Mouse (Mus musculus) embryonic fibroblast, embryonic 13.5 days (primary cell): ENCODE results near the gene Gm11937. TPM values are rescaled to one million over a fixed set of nuclear protein-coding genes. Genes with fewer than 3 reads are reported as not detected.
"Not testable (repeated sequence)": the region's sequence is repeated elsewhere in the genome, so short reads cannot be mapped to it uniquely, and the experiment has no call there.

Experiments used
- H3K27ac ChIP-seq: 2 replicates; pipeline ENCODE4 v1.5.1; 2012; ENCODE audit warnings: low read length, control low read depth, inconsistent platforms; ENCODE audit not compliant: insufficient read depth
- H3K4me1 ChIP-seq: 2 replicates; pipeline ENCODE4 v1.6.1; 2011; ENCODE audit warnings: low read length; ENCODE audit not compliant: control insufficient read depth, insufficient read depth
- H3K4me3 ChIP-seq: 2 replicates; pipeline ENCODE4 v1.5.1; 2011; ENCODE audit warnings: mild to moderate bottlenecking, control low read depth, low read length; ENCODE audit not compliant: insufficient read depth
- CTCF ChIP-seq: IDR thresholded peaks from 2 replicates; pipeline ENCODE4 v1.5.1; 2011; ENCODE audit warnings: mild to moderate bottlenecking, control low read depth, low read length, moderate library complexity, borderline replicate concordance; ENCODE audit not compliant: insufficient read depth
- POLR2A ChIP-seq: IDR thresholded peaks from 2 replicates; pipeline ENCODE4 v1.6.1; 2011; ENCODE audit warnings: low read depth, mild to moderate bottlenecking, control low read depth, low read length, moderate library complexity
- polyA plus RNA-seq: library from polyadenylated mRNA; stranded (reverse); fragments of >200 nt; gene quantifications from 2 replicates; pipeline ENCODE4 v1.2.4, GENCODE M21; 2011; ENCODE audit warnings: low read depth; ENCODE audit not compliant: missing spikeins, insufficient read length

The Gm11937 gene
- polyA plus RNA-seq = not detected in 2 replicates

- not testable (repeated sequence) for H3K4me3 ChIP-seq, H3K4me1 ChIP-seq
Measured at GRCm38 (mm10) chr11:99610089-99610488, at the start of gene Gm11937. Gene Gm11937 (minus strand): TSS chr11:99610189.

GRCm38 (mm10) chr11:99659256-99659655 lies 49.3 kb upstream of the Gm11937 start:
- H3K4me1 ChIP-seq = peaks cover 7% of the 10 kb centered on the region; the same call in 1 of the 2 replicates
- peak overlapping the region; percentile 46; the same call in 1 of the 2 replicates for H3K27ac ChIP-seq
- H3K4me3 ChIP-seq = no peak overlapping the region
- TF ChIP-seq CTCF (no peak), POLR2A (no peak)

More at GRCm38 (mm10) chr11:99610089-99610488, at the start of gene Gm11937:
- not testable (repeated sequence) for H3K27ac ChIP-seq

GRCm38 (mm10) chr11:99658467-99659010 lies 48.5 kb upstream of the Gm11937 start, which contains the start of gene Gm11563:
Gene Gm11563 (minus strand): TSS chr11:99658960.
- peak within 1 kb of the TSS; percentile 74 for H3K27ac ChIP-seq
- not testable (repeated sequence) for H3K4me3 ChIP-seq

GRCm38 (mm10) chr11:99657051-99657450 lies 47.1 kb upstream of the Gm11937 start:
- Histone ChIP-seq H3K27ac (no peak overlapping the region), H3K4me3 (no peak overlapping the region), H3K4me1 (peaks cover 7% of the 10 kb centered on the region; the same call in 1 of the 2 replicates)
- TF ChIP-seq POLR2A = no peak
- TF ChIP-seq CTCF = no peak

More at GRCm38 (mm10) chr11:99658467-99659010, 48.5 kb upstream of the Gm11937 start, which contains the start of gene Gm11563:
- H3K4me1 ChIP-seq = not testable (repeated sequence)

- H3K27ac ChIP-seq = no peak within 1 kb of the TSS
- no peak within 1 kb of the TSS for H3K4me3 ChIP-seq
- no peaks in the 10 kb centered on the region for H3K4me1 ChIP-seq
- no peak for TF ChIP-seq POLR2A
- no peak for TF ChIP-seq CTCF
Measured at GRCm38 (mm10) chr11:99650136-99650535, 40.1 kb upstream of the Gm11937 start, which contains the start of gene Gm11555. Gene Gm11555 (minus strand): TSS chr11:99650236.

GRCm38 (mm10) chr11:99646444-99646843 lies 36.5 kb upstream of the Gm11937 start:
- TF ChIP-seq POLR2A = no peak
- no peak for TF ChIP-seq CTCF
- H3K4me1 ChIP-seq = no peaks in the 10 kb centered on the region; the same call in 1 of the 2 replicates
- H3K4me3 ChIP-seq = no peak overlapping the region
- H3K27ac ChIP-seq = no peak overlapping the region

GRCm38 (mm10) chr11:99644351-99644750 lies 34.4 kb upstream of the Gm11937 start:
- H3K4me1 ChIP-seq = no peaks in the 10 kb centered on the region; the same call in 1 of the 2 replicates
- H3K4me3 ChIP-seq = no peak overlapping the region
- H3K27ac ChIP-seq = no peak overlapping the region
- TF ChIP-seq CTCF (no peak), POLR2A (no peak)

GRCm38 (mm10) chr11:99643635-99644139 lies 33.7 kb upstream of the Gm11937 start, which contains the start of gene Krtap4-7:
Gene Krtap4-7 (minus strand): TSS chr11:99644089.
- H3K4me3 ChIP-seq, H3K4me1 ChIP-seq, H3K27ac ChIP-seq: not testable (repeated sequence)

- H3K4me3 ChIP-seq = no peak overlapping the region
- peaks cover 3% of the 10 kb centered on the region; the same call in 1 of the 2 replicates for H3K4me1 ChIP-seq
- TF ChIP-seq POLR2A = no peak
- H3K27ac ChIP-seq = no peak overlapping the region
Measured at GRCm38 (mm10) chr11:99640926-99641325, 30.9 kb upstream of the Gm11937 start.

- no peak overlapping the region for H3K4me3 ChIP-seq
- TF ChIP-seq POLR2A (no peak), CTCF (no peak)
- H3K27ac ChIP-seq = no peak overlapping the region
- peaks cover 3% of the 10 kb centered on the region; the same call in 1 of the 2 replicates for H3K4me1 ChIP-seq
Measured at GRCm38 (mm10) chr11:99637086-99637485, 27.1 kb upstream of the Gm11937 start.
